Mouse (Mus musculus): Measurements from ENCODE around the gene Rimbp3.
A peak's percentile ranks its signal among the peaks of the same experiment; 100 is the strongest.
"Not testable (repeated sequence)": the region's sequence is repeated elsewhere in the genome, so short reads cannot be mapped to it uniquely, and the experiment has no call there.

Gene Rimbp3

DNA sequence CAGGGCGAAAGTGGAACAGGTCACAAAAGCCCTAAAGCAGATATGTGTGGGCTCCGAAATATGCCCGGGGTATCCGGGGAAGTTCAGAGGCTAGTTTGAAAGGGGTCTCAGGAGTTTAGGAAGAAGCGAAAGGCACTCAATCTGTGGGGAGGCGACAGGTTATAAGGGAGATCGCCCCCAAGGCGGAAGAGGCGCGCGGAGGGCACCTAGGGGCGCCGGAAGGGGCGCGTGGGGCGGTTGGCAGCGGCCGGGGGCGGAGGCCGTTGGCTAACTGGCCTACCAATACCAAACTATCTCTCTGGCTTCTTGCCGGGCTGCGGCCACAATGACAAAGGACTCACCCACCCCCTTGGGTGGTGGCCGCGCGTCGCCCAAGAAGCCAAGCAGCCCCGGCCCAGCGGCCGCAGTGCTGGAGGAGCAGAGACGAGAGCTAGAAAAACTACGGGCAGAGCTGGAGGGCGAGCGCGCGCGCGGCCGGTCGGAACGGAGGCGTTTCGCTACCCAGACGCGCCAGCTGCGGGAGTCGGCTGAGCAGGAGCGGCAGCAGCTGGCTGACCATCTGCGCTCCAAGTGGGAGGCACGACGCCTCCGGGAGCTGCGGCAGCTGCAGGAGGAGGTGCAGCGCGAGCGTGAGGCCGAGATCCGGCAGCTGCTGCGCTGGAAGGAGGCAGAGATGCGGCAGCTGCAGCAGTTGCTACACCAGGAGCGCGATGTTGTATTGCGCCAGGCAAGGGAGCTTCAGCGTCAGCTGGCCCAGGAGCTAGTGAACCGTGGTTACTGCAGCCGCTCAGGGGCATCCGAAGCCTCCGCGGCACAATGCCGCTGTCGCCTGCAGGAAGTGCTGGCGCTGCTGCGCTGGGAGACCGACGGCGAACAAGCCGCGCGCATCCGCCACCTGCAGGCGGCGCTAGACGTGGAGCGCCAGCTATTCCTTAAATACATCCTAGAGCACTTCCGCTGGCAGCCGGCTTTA is at the start of gene Rimbp3:
Rimbp3 (plus strand) TSS at position 215 of the 973 bp plus-strand sequence.
- peak; percentile 87 for DNase-seq

DNA sequence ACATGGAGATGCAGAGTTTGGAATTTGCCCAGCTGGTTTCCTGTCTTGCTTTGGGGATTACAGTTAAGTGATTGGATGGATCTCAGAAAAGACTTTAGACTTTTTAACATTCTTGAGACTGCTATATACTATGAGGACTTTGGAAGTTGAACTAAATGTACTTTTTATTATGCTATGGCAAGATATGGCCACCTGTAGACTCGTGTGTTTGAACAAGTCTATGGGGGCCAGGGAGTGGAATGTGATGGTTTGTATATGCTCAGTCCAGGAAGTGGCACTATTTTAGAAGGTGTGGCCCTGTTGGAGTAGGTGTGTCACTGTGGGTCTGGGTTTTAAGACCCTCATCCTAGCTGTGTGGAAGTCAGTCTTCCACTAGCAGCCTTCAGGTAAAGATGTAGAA is 42.9 kb upstream of the Rimbp3 start:
- not testable (repeated sequence) for DNase-seq

DNA sequence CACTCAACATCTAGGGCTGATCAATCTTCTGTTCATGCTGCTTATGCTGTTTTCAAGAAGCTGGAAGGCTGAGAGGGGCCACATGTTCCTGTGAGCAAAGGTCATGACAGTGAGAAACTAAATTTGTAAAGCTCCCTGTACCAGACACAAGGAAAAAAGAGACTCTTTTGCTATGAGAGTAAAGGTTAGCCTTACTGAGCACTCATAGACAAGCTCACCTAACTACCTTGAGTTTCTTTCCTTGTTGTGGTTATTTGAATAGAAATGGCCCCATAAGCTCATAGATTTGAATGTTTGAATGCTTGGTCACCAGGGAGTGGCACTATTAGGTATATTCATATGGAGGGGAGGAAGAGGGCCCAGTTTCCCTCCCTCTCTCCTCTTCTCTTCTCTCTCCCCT is 41.2 kb upstream of the Rimbp3 start:
- no peak for DNase-seq

DNA sequence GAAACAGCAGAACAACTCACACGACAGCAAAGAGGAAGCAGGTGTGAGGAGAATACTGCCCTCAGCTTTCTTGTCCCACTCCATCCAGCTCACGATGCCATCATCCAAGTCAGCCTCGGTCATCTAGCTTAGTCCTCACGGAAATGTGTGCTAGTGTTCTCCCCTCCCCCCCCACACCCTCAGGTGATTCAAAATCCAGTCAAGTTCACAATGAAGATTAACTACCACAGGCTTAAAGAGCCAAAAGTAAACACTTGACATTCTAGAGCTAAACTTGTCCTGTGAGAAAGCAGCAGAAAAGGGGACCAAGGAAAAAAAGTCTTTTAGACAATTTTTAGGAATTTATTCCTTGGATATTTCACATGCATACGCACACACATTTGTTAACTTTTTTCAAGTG is 40.4 kb upstream of the Rimbp3 start:
- DNase-seq = no peak

DNA sequence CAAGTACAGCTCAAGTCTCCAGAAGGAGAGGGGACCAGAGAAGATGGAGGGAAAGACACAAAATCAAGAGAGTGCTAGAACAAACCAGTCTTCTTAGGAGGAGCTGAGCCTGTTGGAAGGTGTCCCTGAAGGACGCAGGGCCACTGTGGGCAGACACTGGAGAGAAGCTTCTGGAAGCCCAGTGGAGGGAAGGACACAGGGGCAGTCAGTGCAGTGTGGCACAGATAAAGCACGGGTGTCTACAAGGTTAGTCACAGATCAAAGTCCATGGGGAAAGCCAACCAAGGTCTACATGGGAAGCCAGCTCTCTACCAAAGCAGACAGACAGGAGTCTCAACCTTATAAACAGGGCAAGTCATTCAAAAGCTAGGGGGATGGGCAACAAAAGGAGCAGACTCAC is 32.6 kb upstream of the Rimbp3 start:
- no peak for DNase-seq

DNA sequence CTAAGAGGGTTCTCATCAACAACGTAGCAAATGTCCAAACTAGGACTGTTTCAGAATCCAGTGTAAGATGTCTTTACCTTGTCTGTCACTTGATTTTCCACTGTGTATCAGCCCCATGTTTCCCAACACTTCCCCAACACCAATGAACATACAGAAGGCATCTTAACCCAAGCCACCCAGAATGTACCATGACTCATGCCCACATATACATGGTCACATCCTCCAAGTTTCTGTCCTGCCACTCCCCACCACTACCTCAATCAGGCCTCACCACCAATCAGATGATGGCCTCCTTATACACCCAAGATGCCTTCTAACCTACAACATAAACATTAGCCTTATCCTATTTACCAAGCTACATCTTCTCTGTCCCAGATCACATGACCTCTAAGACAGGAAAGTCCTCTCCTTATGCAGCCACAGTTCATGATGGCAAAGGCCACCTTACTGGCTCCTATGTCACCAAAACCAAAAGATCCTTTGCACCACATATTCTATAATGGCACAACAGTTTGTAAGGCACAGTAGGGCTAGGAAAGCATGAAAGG is 30.7 kb upstream of the Rimbp3 start:
- DNase-seq = no peak

DNA sequence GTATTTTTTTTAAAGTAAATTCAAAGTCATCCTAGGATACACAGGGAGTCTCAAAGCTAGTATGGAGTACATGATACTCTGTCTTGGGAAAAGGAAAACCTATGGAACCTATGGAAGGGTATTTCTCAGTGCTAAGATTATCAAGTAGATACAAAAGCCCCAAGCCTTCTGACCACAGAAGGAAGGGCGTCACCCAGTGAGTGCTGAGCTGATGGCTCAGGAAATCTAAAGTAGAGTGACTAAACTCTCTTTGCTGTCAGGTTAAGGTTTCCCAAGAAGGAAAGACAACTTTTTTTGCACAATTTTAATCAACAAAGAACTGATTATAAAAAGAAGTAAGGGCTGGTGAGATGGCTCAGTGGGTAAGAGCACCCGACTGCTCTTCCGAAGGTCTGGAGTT is 28.7 kb upstream of the Rimbp3 start:
- no peak for DNase-seq

DNA sequence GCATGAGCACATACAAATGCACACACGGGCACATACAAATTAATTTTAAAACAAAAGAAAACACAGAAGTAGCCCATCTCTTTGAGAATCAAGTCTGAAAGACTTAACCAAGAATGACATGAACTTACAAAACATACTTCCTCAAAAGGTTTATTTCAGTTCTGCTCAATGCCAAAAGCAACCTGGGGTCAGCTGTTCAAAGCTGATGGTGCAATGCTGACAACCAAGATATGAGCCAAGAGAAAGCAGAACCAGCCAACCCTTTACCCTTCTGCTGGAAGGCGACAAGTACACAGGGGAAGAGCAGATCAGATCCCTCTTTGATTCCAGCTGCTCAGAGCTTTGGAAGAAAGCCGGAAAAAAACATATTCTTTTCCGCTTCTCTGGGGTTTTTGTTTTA is 27.0 kb upstream of the Rimbp3 start:
- no peak for DNase-seq

DNA sequence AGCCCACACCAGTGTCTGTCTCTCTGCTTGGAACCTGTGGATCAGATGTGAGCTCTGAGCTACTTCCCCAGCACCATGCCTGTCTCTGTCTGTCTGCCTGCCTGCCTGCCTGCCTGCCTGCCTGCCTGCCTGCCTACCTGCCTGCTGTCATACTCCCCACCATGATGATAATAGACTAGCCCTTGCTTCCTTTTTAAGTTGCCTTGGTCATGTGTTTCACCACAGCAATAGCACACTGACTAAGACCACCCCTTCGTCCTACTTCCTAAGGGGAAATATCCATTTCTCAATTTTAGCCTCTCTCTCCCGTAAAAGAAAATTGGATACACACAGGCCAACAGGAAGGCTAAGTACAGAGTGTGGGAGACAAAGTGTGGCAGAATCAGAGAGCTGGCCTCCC is 26.3 kb upstream of the Rimbp3 start:
- DNase-seq = no peak

DNA sequence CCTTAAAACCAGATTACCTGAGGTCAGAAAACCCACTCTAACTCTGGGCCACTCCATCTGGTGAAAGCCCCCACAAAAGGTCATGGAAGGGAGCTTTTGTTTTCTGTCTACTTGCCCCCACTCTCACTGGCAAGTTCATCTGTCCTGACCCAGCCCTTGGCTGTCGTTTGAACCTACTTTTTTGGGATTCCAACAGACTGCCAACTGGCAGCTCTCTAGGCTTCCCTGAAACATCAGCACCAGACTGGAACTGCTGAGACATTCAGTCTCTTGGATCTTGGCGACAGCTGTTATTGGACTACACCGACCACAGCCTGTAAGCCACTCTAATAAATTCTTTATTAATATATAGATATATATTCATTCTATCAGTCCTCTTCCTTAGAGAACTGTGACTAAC is 25.4 kb upstream of the Rimbp3 start:
- DNase-seq = no peak

DNA sequence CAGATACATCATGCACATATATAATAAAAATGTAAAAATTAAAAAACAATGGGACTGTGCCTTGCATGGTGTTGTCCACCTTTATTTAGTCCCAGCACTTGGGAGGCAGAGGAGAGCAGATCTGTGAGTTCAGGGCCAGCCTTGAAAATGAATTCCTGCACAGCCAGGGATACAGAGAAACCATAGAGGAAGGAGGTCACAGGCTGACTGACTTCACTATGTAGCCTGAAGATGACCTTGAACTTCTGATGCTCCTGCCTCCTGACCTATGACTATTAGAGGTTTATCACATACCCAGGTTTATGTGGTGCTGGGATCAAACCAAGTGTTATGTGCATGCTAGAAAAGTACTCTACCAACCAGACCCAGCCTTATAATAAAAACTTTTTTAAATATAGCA is 22.9 kb upstream of the Rimbp3 start:
- DNase-seq = no peak

DNA sequence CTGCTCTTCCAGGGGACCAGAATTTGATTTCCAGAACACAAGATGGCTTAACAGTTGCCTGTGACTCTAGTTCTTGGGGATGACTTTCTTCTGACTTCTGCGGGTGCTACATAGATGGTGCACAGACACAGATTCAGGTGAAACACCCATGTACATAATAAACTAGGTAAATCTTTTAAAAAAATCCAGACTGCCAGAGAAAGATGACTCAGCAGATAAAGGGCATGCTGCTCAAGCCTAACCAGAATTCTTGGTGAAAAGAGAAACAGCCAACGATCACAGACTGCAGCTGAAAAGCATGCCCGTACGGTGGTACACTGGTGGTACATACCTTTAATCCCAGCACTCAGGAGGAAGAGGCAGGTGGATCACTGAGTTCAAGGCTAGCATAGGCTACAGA is 14.6 kb upstream of the Rimbp3 start:
- DNase-seq = no peak

DNA sequence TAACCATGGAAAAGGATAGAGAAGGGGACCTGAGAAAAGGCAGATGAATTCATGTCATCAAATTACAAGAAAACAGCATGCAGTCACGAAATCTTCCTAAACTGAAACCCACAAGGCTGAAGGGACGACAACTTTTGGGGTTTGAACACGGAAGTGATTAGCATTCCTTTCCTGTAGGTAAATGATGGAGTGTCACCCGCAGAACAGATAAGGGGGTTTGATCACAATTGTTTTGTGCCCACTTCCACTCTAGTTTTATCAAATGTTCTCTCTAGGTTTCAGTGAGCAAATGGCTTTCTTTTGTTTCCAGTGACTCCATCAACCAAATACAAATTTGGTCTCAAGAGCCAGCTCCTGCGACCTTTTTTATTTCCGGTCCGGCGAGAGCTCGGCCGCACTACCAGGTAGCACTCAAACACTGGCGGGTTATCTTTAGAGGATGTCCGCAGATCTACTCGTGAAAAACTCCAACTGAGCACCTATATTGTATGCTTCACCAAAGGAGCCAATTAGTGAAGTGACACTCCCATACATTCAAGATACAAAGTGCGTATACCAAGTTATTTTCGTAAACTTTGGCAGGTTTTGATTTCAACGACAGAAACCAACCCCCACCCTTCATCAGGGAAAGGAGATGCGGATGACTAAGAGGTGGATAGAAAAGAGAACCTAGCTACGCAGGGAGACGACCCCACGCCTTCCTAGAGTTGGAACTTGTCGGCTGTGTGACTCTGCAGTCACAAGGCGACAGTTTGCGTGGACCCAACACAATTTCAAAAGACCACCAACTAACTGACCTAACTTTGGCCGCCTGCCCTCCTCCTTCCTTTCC is 8.1 kb upstream of the Rimbp3 start:
- DNase-seq = no peak

DNA sequence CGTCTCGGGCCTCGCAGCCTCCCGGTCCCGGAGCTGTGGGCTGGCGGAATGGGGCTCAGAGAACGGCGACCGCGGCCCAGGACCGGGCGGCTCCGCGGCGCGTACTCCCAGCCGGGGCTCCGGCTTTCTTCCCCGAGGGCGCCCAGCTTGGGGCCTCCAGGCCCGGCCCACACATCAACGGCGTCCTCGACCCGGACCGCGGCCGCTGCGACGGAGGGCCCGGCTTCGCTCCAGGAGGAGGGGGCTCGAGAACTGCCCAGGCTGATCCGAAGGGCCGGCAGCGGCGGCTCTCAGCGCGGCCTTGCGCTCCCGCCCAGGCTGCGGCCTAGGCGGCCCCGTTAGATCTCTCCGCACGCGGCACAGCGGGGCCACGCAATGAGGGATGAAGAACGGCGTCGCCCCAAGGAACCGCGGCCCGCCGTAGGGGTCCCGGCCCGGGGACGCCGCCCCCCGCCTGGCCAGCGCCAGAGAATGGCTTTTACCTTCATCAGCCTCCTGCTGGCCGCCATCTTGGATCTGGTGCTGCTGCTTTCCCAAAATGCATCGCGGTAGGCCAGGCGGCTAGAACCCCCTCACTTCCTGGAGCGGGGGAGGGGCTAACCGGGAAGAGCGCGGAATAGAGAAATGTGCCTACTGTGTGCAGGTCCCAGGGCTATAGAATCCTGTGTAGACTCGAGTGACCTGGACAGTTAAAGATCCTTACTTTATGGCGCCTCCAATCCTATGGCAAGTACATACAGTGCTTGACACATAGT is 7.3 kb upstream of the Rimbp3 start:
- peak; percentile 80 for DNase-seq

DNA sequence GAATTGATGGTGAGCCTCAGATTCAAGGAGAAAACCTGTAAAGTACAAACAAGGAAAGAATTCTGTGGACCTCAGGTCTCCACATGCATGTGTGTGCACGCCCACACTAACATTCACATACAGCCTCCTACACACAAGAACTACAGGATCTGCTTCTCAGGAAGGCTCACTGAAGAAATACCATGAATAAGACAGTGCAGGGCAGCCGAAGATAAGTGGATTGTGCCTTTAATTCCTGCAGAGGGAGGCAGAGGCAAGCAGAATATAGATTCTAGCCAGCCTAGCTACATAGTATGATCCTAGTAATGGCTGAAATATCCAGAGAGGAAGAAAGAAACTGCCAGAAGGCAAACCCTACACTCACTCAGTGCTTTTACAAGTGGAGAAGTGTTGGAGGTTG is 6.4 kb upstream of the Rimbp3 start:
- DNase-seq = no peak

DNA sequence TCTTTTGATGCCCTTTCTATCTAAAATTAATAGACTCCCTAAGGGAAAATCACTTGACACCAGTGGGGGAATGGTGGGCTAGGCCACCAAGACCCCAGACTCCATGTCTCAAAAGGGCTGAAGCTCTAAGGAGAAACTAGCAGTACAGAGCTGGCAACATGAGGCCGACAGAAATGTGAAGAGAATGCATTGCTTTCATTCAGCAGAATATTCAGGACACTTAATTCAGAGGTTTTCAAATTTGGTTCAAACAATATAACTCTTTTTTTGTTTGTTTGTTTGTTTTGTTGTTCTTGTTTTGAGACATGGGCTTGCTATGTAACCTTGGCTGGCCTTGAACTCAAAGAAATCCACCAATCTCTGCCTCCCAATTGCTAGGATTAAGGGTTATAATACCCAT is 5.9 kb upstream of the Rimbp3 start, which contains the start of gene Ube2l3:
Ube2l3 (minus strand) TSS at position 101 of the 400 bp plus-strand sequence.
- DNase-seq = no peak

DNA sequence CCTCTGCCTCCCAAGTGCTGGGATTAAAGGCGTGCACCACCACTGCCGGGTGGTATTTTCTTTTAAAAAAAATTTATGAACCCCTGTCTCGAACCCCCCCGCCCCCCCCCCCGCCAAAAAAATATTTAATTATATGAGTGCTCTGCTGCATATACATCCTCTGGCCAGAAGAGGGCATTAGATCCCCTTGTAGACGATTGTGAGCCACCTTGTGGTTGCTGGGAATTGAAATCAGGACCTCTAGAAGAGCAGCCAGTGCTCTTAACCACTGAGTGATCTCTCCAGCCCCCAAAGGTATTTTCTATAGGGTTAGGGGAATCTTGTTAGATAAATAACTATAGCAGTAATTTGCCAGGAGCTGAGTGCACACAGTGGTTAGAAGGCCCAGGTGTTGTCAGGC is 3.4 kb upstream of the Rimbp3 start:
- DNase-seq = no peak

DNA sequence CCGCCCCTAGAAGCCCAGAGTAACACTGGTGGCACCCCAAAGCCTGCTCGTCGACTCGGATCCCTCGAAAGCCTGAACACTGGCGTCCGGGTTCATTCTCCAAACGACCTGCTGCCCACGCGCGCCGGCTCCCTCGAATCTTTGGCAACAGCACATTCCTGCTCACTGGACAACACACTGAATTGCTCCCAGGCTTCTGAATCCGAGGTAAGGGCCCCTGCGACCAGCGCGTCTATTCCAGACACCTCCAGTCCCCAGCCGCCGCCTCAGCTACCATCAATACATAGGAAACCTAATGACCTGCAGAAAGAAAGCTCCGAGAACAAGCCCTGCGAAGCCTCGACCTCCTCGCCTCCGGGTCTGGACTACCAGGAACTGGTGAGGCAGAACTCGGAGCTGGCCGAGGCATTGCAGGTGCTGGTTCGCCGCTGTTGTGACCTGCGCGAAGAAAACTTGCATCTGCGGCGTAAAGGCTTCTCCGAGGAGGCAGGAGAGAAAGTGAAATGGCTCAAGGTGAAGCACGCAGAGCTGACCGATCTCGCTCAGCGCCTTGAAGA is 1.1 kb downstream of the Rimbp3 start:
- DNase-seq = peak; percentile 15

DNA sequence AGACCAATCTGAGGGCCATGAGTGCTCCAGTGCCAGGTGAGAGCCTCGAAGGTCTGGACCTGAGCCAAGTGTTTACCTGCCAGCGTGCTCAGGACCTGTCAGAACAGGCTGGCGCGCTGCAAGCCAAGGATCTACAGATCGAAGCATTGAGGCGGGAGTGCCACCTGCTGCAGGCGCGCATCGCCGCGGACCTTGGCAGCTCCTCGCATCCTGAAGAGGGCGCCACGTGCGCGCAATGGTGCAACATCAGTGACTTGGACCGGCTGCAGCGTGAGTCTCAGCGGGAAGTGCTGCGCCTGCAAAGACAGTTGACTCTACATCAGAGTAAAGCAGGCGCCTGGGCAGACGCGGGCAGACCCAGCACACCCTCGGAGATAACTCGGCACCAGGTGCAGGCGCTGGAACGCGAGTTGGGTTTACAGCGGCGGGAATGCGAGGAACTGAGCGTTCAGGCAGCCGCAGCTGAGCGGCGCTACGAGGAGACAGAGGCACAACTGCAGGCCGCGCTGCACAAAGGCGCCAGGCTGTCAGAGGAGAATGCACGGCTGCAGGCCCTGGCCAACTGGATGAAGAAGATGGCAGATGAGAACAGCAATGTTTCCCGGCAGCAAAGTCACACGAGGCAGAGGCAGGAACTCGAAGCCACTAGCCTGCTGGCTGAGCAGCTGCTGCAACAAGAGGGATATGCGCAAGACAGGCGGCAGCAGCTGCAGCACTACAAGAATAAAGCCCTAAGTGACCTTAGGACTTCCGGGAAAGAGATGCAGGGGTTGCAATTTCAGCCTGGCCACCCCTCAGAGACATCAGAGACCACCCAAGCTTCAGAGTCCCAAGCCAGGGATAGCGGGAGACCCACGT is 1.8 kb downstream of the Rimbp3 start:
- DNase-seq = peak; percentile 88

DNA sequence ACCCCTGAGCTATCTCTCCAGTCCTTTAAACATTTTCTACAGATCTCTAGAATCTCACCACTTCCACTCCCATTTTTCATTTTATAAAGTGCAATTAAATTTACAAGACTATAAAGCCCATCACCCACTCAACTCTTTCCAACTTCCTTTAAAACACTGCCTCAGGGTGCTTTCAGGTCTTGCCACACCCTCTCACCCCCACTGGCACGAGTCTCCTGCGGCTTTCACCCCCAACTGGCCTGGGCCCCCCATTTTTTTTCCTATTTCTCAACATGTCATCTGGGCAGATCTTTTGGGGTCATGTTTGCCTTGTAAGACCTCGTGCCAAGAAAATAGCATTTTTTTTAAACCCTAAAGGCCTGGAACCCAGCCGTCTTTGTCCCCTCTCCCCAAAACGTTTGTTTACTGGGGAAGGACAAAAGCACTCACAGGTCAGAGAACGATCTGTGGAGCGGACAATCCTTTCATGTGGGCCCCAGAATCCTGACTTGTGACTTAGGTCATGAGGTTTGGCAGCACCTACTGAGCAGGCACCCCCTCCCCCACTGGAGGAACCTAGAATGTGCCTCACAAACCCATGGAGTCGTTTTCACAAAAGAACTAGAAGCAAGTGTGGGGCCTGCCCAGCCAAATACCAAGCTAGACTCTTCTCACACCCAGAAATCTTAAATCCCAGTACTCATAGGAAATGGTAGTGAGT is 8.7 kb downstream of the Rimbp3 start:
- no peak for DNase-seq
